12 mouse cellular contexts compared by ENCODE assay signal in the genomic region with DNA sequence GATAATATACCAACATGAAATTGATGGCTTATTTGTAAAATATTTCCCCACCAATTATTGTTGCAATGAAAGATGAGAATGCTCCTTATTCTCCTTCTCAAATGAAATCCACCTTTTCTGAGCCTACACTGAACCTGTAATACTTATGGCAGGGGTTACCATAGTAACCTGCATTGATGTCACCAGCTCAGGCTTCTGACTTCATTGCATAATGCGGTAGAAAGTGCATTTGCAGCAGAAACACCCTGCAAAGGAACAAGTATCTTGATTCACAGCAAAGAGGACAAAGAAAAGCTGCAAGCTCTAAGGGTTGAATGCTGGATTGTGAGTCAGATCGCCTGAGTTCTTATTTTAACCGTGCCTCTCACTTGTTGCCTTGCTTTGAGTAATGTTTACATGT.
DNase-seq lines count a peak whose midpoint lies in the region; ATAC-seq and TF ChIP-seq lines count a peak whose summit lies in the region.
"Had no signal": no experiment of that assay in that cellular context is flagged by ENCODE, and none has a peak within 500 bp of the region (broad histone marks: within the 10 kb centered on the region; RNA-seq: fewer than 3 reads in every experiment).

No protein-coding gene starts in this region.

- H3K9me3 ChIP-seq in hindbrain, postnatal 0 days (ENCODE audit: low read length), result no peaks in the 10 kb centered on the region
- no peaks in the 10 kb centered on the region for H3K9me3 ChIP-seq in midbrain, embryonic 13.5 days
- H3K9me3 ChIP-seq: embryonic facial prominence, embryonic 12.5 days; heart, embryonic 15.5 days had no signal

- no peak overlapping the region for H3K9ac ChIP-seq in hindbrain, postnatal 0 days (replicated peaks; ENCODE audit: low read length)
- no peak overlapping the region for H3K9ac ChIP-seq in midbrain, embryonic 13.5 days (replicated peaks)
- H3K9ac ChIP-seq: embryonic facial prominence, embryonic 12.5 days; heart, embryonic 15.5 days; lung, embryonic 14.5 days had no signal

- no peaks in the 10 kb centered on the region for H3K27me3 ChIP-seq in hindbrain, postnatal 0 days (ENCODE audit: insufficient read depth, low read length)
- H3K27me3 ChIP-seq in midbrain, embryonic 13.5 days, result no peaks in the 10 kb centered on the region
- H3K27me3 ChIP-seq: embryonic facial prominence, embryonic 12.5 days; heart, embryonic 15.5 days had no signal

- peak overlapping the region; percentile 14; the same call in 1 of the 2 replicates for H3K4me2 ChIP-seq in hindbrain, postnatal 0 days (ENCODE audit: low read depth, low read length)
- peak overlapping the region; percentile 28 for H3K4me2 ChIP-seq in midbrain, embryonic 13.5 days (replicated peaks)
- H3K4me2 ChIP-seq: embryonic facial prominence, embryonic 12.5 days; heart, embryonic 15.5 days; lung, embryonic 14.5 days had no signal

- peak; percentile 70; the same call in 1 of the 2 replicates for ATAC-seq in hindbrain, postnatal 0 days
- ATAC-seq in midbrain, embryonic 13.5 days, result peak; percentile 84; the same call in 1 of the 2 replicates

- peak; percentile 3 for DNase-seq in adipocyte (ENCODE audit: low spot score)
- peak; percentile 84 for DNase-seq in brain, adult 2 months (ENCODE audit: low read depth, low spot score)
- peak; percentile 43 for DNase-seq in hindbrain, postnatal 0 days (ENCODE audit: low spot score)
- DNase-seq in thymus, postnatal 36 days, result no peak
- no peak for DNase-seq in yolk sac, embryonic 10.5 days (ENCODE audit: low spot score)
- no peak for DNase-seq in urinary bladder, postnatal 14 days (ENCODE audit: low spot score)
- DNase-seq: gastrocnemius, adult 2 months; kidney, adult 9 months; lung, embryonic 14.5 days had no signal

- no peak overlapping the region for H3K27ac ChIP-seq in hindbrain, postnatal 0 days
- 0 out of 2 replicates have a peak overlapping the region, but pooled peaks have one; percentile 44 for H3K27ac ChIP-seq in midbrain, embryonic 13.5 days
- H3K27ac ChIP-seq: embryonic facial prominence, embryonic 12.5 days; gastrocnemius, adult 2 months; heart, embryonic 15.5 days had no signal

- H3K4me1 ChIP-seq in hindbrain, postnatal 0 days (ENCODE audit: insufficient read depth, low read length), result no peaks in the 10 kb centered on the region
- H3K4me1 ChIP-seq in midbrain, embryonic 13.5 days (replicated peaks), result 0 out of 2 replicates have a peak, but pooled peaks cover 11% of the 10 kb centered on the region
- H3K4me1 ChIP-seq: embryonic facial prominence, embryonic 12.5 days; heart, embryonic 15.5 days had no signal

- H3K36me3 ChIP-seq in hindbrain, postnatal 0 days (ENCODE audit: insufficient read depth, low read length), result no peaks in the 10 kb centered on the region
- no peaks in the 10 kb centered on the region for H3K36me3 ChIP-seq in midbrain, embryonic 13.5 days
- H3K36me3 ChIP-seq: embryonic facial prominence, embryonic 12.5 days; heart, embryonic 15.5 days had no signal

- TF ChIP-seq CTCF in hindbrain, postnatal 0 days (IDR thresholded peaks at IDR 0.05; ENCODE audit: low read depth), result no peak

- 23% methylated on average over 3 of the region's 3 CpGs for WGBS in hindbrain, postnatal 0 days
- 12% methylated on average over 3 of the region's 3 CpGs for WGBS in midbrain, embryonic 13.5 days

- H3K4me3 ChIP-seq in hindbrain, postnatal 0 days (ENCODE audit: low read length), result no peak overlapping the region
- H3K4me3 ChIP-seq in midbrain, embryonic 13.5 days (replicated peaks), result peak overlapping the region; percentile 12
- H3K4me3 ChIP-seq: embryonic facial prominence, embryonic 12.5 days; gastrocnemius, adult 2 months; heart, embryonic 15.5 days had no signal

Comparison
In these comparisons a context has a peak if more than half of its experiments do, and no peak if none do; other contexts are left out.
1. DNase-seq: peak in adipocyte (single experiment), brain, adult 2 months (single experiment) and hindbrain, postnatal 0 days (single experiment); none in thymus, postnatal 36 days (0 of 2), yolk sac, embryonic 10.5 days (single experiment) and urinary bladder, postnatal 14 days (single experiment).